Mouse (Mus musculus) kidney, adult 2 months (tissue): ENCODE data around the gene Dnajb11.

Experiments used
- CTCF ChIP-seq: fragments of 200-500 bp; conservative IDR thresholded peaks from 2 replicates; pipeline ENCODE4 v1.5.1; 2011; ENCODE audit warnings: low read depth, mild to moderate bottlenecking, control low read depth, low read length, moderate library complexity, mixed read lengths; ENCODE audit not compliant: insufficient read depth, insufficient read length
- POLR2A ChIP-seq: fragments of 200-500 bp; IDR thresholded peaks from one replicate; pipeline ENCODE4 v1.6.1; 2011; ENCODE audit warnings: low read depth, low read length, control low read depth

- TF ChIP-seq CTCF (no peak), POLR2A (no peak)
These were observed 33.3 kb downstream of the Dnajb11 start, which contains the start of gene Ahsg for GRCm38 (mm10) chr16:22890683-22891510.
